Mouse (Mus musculus): ENCODE results near the gene Nanos3.

Gene Nanos3

DNA sequence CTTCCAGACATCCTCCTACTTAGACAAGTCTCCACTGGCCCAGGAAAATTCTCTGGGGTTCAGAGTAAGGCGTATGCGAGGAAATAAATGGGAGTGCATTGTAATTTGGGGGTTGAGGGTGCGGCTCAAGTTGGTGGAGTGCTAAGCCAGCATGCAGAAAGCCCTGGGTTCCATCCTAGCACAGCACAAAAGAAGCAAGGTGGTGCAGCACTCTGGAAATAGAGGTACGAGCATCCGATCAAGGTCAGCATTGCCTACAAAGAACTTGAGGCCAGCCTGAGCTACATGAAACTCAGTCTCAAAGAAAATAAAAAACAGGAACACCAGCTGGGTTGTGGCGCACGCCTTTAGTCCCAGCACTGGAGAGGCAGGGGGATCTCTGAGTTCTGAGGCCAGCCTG lies at the start of gene Nanos3:
Gene Nanos3, minus strand, starts transcription at position 101 of the 400 bp plus-strand sequence.
- no peak for DNase-seq (ENCODE audit: low read depth, low spot score)

DNA sequence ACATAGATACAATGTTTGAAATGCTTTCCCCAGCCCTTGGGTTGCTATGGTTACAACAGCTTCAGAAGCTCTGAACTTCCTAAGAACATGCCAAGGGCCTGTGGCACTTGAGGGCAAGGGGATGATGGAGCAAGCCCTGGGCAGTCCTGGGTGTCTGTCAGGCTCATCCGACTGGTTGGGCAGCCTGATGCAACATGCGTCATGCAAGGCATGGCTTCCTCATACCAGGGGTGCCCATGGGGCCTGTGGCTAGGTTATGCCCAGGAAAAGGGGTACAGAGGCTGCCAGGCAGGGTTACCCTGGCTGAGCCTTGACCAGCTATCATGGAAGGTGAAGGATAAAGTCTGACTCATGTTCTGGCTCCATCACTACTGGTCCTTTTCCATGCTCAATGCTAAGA lies 48.0 kb upstream of the Nanos3 start:
- DNase-seq (ENCODE audit: low read depth, low spot score), result no peak

DNA sequence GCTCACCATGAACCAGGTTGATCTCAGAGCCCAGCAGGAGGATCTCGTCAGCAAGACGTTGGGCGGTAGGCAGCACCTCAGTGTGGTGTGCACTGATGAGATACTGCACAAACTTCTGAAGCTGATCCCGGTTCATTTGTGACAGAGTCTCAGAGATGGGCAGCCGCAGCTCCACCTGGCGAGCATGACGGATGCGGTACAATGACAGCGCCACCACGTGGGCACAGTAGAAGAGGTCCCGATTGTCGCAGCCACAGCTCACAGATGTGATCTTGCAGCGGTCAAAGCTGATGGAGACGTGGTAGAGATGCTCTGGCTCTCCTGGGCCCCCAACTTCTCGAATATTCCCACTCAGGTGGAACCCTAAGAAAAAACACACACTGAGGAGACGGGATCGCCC lies 45.7 kb upstream of the Nanos3 start:
- DNase-seq (ENCODE audit: low read depth, low spot score), result no peak

DNA sequence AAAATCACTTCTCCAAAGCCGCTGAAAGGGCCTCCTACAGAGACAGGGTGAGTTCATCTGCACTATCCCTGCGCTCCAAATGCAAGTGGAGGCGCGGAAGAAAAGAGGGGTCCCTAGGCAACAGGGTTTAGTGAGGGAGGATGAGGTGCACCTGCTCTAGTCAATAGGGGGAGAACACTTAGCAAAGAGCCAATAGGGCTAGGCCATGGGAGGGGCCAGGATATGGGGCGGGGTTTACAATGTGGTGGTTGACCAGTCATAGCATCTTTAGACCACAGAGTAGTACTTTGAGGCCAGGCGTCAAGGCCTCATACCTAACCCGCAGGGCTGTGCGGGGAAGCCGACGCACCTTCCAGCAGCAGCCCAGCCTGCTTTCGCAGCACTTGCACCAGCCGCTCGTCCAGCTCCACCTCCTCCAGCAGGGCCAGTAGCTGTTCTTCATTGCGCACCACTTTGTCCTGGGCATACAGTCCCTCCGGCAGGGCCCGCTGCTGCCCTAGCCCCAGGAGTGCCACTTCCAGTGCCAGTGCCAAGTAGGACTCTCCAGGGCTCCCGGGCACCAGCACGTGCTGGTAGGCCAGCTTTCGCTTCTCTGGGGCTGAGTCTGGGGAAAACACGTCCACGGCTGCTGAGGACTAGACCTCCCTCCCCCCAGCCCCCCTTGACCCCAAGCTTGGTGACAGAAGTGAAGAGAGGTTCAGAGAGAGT lies 38.5 kb upstream of the Nanos3 start:
- no peak for DNase-seq (ENCODE audit: low read depth, low spot score)

DNA sequence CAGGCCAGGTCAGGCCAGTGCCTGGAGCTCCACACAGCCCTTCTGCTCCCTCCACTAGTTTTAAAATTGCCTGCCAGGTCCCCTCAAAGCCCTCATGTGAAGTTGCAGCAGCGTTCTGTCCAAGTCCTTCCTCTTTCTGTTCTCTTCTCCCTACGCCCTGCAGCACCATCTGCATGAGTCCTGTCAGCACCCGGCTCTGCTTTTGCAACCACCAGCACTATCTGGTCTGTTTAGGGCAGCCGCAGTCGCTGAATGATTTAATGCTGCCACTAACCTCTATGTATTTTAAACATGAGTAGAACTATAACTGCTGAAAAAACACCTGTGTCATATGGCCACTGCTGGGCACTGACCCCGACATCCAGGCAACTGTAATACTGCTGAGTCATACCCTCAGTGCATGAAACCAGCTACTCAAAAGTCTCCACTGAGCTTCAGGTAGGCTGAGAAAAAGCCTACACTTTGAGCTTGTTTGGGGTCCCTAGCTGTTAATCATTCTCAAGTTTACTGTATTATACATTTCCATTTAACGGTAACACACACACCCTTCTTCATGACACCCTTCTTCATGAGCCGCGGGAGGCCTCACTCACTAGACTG lies 37.6 kb upstream of the Nanos3 start:
- no peak for DNase-seq (ENCODE audit: low read depth, low spot score)

DNA sequence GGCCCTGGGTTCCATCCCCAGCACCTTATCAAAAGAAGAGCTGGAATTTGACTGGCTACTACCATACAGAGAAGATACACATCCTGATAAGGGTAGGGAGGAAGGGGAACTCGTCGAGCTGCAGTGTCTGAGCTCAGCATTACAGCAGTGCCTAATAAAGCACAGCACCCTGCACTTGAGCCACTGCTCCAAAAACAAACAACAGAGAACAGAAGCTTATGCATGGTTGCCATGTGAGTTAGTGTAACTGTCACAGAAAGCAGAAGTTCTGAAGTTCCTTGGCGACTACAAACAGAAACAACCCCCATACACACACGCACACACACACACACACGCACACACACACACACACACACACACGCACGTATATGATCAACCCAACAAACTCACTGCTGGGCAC lies 35.1 kb upstream of the Nanos3 start:
- no peak for DNase-seq (ENCODE audit: low read depth, low spot score)

DNA sequence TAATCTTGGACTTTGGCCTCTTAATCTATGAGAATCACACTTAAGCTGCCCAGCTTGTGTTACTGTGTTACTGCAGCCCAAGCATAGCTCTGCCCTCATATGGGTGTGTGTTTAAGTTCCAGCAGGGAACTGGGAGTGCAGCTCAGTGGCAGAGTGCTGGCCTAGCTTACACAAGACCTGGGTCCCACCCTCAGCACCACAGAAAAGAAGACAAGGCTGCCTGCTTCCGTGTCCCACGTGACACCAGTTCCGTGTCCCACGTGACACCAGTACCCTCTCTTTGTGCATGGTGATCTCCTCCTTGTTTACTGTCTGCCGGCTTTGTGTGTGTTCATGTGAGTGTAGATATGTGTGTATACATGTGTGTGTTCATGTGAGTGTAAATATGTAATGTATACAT lies 33.1 kb upstream of the Nanos3 start:
- no peak for DNase-seq (ENCODE audit: low read depth, low spot score)

DNA sequence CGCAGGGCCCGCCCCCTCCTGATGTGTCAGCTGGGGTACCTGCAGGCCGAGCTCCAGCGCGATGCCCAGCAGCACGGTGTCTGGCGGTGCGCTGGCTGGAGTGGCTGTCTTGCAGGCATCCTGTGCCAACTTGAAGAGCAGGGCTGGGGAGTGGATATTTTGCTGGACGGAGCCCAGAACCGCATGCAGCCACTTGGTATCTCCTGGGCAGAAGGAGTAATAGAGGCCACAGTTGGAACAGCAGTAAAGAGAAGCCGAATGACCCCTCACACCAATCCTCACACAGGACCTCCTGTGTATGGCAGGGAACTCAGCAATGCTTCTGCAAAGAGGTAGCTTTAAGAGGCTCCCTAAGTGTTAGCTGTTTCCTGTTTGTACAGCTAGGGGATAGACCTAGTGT lies 32.2 kb upstream of the Nanos3 start:
- no peak for DNase-seq (ENCODE audit: low read depth, low spot score)

DNA sequence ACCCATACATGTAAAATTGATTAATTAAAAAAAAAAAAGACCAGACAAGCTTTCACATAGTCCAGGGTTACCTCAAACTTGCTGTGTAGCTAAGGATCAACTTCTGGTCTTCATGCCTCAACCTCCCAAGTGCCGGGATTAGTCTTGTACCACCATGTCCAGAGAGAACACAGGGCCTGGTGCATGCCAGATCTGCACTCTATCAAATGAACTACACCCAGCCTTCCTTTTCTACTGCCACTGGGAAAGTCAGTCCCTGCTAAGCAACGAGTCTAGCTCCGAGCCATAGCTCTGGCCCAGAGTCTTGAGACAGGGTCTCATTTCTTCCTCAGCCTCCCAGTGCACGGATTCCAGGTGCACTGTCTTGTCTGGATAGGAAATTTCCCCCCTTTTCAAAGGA lies 28.3 kb upstream of the Nanos3 start:
- no peak for DNase-seq (ENCODE audit: low read depth, low spot score)

DNA sequence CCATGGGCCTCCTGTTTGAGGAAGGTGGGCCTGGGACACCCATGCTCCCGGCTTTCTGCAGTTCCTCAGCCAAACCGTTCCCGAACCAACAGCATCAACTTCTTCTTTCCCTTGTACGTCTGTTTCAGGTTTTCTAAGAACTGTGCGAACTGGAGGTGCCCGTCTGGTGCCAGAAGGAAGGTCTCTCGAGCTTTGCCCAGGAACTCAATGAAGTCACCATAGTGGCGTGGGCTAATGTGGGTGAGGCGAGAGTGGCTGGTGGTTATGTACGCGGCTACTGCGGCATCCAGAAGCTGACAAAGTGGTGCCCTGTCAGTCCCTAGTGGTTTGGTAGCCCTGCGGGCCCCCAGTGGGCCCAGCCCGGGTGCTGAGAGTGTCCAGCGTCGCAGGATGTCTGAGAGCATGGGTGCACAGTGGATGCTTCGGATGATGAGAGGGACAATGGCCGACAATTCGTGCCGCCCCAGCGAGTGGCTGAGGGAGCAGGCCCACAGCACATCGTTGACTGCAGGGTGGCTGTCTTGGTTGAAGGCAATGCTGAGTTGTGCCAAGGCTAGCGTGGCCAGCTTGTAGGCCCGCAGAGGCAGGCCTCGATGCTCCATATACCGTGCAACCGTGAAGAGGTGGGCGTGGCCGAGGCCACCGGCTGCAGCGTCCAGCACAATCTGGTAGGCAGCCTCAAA lies 27.0 kb upstream of the Nanos3 start:
- no peak for DNase-seq (ENCODE audit: low read depth, low spot score)

DNA sequence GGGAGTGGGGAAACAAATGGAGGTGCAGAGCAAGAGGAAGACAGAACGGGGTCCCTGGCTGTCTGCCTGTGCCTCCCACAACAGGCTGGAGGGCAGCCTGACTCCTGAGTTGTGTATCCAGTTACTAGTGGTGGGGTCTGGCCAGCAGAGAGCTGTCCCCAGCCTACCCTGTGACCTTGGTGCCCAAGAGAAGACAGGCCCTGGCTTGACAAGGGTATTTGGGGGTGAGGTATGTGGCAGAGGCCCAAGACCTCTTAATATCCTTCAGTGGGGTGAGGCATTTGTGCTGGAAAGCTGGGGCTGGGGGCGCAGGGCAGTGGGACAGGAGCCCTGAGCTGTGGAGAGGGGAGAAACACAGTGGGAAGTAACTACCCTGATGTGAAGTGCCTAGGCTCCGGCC lies 26.2 kb upstream of the Nanos3 start:
- DNase-seq (ENCODE audit: low read depth, low spot score), result no peak

DNA sequence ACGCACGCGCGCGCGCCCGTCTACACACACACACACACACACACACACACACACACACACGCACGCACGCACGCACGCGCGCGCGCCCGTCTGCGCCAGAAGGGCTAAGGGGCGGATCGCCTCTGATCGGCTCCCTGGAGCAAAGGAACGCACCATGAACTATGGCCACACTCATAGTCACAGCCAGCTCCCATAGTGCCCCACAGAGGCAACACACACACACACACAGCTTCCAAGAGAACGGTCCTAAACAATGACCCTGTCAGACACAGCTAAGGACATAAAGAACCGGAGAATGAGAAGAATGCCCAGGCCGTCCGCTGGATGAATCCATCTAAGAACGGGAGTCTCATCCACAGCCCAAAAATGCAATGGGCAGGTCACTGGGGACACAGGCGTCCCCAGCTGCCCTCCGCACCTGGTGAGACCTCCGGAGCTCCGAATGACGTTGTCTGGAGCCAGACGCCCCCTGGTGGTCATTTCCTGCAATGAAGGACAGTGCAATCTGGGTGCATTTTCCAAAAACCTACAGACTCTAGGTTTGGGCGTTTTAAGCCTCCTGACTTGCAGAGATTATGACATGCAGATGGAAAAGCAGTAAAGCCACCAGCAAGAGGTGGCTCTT lies 25.3 kb upstream of the Nanos3 start:
- DNase-seq (ENCODE audit: low read depth, low spot score), result no peak

DNA sequence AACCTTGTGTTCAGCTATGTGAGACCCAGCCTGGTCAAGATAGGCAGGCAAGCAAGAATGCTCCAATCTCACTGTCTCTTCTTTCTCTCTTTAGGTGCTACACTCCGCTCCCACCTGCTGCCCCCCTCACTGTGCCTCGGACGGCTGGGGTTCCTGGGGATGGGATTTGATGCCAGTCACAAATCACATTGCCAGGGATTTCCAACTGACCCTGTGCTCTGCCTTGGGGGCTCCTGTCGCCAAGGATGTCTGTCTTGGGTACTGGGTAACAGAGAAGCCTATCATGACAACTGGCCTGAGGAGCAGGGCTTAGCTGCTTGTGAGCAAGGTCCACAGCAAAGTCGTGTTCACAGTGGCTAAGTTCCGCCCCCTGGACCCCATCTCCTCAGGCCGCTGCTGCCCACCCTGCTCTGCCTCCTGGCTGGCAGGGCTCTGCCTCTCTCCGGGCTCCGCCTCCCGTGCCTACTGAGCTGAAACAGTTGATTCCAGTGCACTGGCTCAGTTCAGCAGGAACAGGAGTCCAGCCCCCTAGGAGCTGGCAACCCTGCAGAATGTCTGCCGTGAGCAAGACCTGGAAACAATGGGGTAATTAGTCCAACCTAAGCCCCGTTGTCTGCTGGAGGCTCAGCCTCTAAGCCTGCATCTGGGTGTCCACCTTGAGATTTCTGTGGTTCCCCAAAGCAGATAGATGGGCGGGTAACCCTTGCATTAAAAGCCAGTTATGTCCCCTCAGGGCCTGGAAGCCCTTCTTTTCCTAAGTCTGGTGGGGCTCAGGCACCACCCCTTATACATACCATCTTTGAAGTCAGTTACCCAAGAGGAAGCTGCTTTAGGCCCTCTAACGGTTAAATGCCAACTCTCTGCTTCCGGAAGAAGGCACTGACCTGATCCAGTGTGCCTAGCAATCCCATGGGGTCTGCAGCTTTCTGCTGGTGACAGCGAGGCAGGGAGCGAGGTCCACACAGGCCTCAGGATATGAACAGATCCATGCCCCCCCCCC lies 23.7 kb upstream of the Nanos3 start:
- no peak for DNase-seq (ENCODE audit: low read depth, low spot score)

DNA sequence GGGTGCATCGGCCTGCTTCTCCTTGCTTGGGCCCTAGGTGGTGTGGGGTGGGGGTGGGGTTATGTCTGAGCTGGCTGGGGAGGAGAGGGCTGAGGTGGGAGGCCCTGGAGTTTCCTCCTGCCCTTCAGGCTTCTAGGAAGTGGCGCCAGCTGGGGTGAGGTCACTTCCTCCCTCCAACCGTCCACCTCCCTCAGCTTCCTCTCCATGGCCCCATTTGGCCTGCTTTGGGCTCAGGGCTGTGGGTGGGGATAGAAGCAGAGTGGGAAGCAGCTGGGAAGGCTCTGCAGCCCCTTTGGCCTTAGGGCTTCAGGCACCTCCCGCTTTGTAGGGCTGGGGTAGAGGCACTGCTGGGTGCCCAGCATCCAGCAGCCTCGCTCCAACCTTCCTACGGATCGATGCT lies 22.8 kb upstream of the Nanos3 start:
- no peak for DNase-seq (ENCODE audit: low read depth, low spot score)

DNA sequence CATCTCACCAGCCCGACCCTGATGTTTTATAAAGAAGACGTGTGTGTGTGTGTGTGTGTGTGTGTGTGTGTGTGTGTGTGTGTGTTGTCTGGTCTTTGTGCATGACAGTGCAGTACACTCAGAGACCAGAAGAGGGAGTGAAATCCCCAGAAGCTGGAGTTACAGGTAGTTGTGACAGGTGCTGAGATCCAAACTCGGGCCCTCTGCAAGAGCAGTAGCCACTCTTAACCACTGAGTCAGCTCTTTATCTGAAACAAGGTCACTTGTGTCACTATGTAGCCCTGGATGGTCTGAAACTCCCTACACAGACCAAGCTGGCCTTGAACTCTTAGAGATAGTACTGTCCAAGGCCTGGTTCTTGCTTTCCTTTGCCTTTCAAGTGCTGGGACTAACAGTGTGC lies 21.6 kb upstream of the Nanos3 start:
- no peak for DNase-seq (ENCODE audit: low read depth, low spot score)

DNA sequence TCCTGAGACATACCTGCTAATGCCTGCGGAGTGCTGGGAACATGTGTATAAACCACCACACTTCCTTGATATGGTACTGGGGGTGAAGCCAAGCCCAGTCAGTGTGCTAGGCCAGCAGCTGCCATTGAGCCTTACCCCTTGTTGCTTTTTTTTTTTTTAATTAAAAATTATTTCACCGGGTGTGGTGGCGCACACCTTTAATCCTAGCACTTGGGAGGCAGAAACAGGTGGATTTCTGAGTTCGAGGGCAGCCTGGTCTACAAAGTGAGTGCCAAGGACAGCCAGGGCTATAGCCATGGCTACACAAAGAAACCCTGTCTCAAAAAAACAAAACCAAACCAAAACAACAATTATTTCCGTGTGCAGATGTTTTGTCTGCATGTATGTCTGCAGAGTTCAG lies 20.1 kb upstream of the Nanos3 start:
- no peak for DNase-seq (ENCODE audit: low read depth, low spot score)

DNA sequence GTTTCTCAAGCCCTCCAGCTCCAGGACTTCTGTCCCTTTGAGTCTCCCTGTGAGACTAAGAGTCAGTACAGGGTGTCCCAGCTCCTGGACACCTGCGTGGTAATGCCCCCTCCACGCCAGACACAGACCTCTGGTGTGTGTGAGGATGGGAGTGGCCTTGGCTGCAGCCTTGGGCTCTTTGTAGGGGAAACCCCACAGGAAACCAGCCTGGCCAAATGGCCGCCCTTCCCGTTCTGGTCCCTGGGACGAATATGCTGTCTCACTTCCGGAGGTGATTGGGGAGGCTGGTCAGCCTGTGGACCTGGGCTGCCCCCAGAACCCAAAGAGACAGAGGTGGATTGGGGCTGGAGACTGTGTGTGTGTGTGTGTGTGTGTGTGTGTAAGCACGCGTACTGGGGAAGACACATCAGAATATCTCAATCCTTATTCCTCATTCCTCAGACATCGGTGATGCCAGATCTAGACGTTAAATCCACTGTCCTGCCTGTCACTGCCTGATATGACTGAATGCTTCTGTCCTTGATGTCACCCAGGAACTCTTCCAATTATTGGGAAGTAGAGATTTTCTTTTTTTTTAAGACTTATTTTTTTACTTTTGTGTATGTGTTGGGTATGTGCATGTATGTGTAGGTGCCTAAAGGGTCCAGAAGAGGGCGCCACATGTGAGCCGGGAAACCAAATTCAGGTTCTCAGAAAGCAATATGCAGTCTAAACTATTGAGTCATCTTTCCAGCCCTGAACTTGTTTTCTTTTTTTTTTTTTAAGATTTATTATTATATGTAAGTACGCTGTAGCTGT lies 19.2 kb upstream of the Nanos3 start:
- no peak for DNase-seq (ENCODE audit: low read depth, low spot score)

DNA sequence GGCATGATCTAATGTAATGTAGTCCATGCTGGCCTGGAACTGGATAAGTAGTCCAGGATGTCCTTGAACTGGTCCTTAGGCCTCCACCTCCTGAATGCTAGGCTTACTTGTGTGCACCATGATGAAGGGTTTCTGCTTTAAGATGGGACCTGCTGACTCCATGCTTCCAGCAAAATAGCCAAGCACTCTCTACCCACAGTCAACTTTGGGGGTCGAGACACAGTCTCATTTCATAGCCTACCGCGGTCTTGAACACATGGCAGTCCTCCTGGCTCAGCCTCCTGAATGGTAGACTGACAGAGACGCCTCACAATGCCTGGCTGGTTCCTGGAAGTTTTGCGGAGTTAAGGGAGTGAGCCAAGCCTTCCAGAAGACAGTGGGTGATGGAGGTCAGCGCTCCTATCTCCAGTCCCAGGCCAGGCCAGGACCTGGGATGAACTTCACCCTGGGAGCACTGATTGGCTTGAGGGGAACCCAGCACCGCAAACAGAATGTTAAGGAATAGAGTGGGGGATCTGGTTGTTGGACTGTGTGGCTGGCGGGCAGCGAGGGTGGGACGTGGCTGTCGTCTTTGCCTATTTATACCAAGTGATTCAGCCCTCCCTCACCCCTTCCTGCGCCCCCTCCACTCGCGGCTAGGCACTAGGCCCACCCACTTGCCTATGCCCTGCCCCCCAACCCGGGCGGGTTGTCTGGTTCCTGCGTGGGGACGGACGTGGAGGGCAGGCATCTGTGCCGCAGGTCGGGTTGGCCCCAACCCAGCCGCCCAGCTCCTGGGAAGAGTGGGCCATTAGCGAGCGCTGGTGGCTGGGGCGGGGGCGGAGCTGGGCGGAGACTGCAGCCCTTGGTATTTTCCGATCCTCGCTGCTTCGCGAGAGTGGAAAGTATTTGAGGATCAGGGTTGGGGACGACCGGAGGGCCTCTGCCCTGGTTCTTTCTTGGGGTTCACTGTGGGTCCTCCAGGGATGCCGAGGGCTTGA lies 18.2 kb upstream of the Nanos3 start:
- DNase-seq (ENCODE audit: low read depth, low spot score), result no peak

DNA sequence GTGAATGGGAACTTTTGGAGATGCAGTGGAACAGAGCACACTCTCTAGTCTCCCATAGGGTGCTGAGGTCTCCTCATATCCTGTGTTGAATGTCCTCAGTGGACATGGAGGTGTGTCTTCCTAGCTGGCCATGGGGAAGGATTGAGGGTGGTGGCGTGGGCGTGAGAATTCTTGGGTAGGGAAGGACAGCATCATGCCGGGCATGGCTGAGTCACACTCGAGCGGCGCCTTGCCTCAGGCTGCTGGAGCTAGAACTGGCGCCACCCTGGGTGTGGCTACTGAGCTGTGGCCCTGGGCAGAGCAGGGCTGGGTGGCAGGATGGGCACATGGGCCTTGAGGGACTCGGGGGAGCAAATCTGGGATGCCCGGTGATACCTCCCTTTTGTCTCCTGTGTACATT lies 17.4 kb upstream of the Nanos3 start:
- no peak for DNase-seq (ENCODE audit: low read depth, low spot score)

All from embryo, embryonic 11.5 days (tissue).